Mouse (Mus musculus): ENCODE measurements around the gene Farp2.

DNA sequence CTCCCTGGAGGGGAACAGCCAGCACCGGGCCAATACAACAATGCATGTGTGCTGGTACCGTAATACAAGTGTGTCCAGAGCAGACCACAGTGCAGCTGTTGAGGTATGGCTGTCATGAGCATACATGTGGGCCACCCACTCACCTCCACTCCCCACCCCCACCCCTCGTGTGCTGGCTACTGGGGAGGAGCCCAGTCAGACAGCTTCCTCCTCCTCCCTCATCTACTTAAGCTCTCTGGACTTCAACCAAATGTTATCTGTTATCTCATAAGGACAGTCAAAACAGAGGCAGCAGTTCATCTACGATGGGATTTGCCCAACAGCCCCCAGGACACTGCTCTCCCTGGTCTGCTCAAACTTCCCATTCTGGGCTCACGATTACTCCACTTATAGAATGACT is 107.1 kb downstream of the Farp2 start:
- TF ChIP-seq CTCF (IDR thresholded peaks at IDR 0.05; ENCODE audit: extremely low read depth, insufficient read depth, low read length) (no peak), POLR2A (IDR thresholded peaks at IDR 0.05; ENCODE audit: extremely low read depth, insufficient read depth, low read length) (no peak)

Measured in cortical plate, adult 2 months (tissue).